Mouse (Mus musculus) lung, postnatal 0 days (tissue): Measurements from ENCODE around the gene Olfr611. TPM values are rescaled to one million over a fixed set of nuclear protein-coding genes. Genes with fewer than 3 reads are reported as not detected.
"Not testable (repeated sequence)": the region's sequence is repeated elsewhere in the genome, so short reads cannot be mapped to it uniquely, and the experiment has no call there.

Source experiments
- ATAC-seq: fragments of 200-750 bp; cut with Nextera tagmentation; 2 replicates; pipeline ENCODE4 v1.8.0; 2017; ENCODE audit warnings: moderate library complexity
- DNase-seq: peaks from one replicate; pipeline ENCODE4 v3.0.0-alpha.2; 2016; ENCODE audit warnings: low spot score
- H3K27ac ChIP-seq: fragments of 300-500 bp; sonication (generic); 2 replicates; pipeline ENCODE4 v1.5.1; 2014; ENCODE audit warnings: antibody characterized with exemption, mild to moderate bottlenecking, low read length, mixed read lengths
- H3K27me3 ChIP-seq: fragments of 300-500 bp; sonication (generic); replicated peaks from 2 replicates; pipeline ENCODE4 v1.6.1; 2014; ENCODE audit warnings: low read length, mixed read lengths; ENCODE audit not compliant: insufficient read depth
- H3K36me3 ChIP-seq: fragments of 300-500 bp; sonication (generic); 2 replicates; pipeline ENCODE4 v1.6.1; 2014; ENCODE audit warnings: low read length, mixed read lengths; ENCODE audit not compliant: insufficient read depth
- H3K4me1 ChIP-seq: fragments of 300-500 bp; sonication (generic); 2 replicates; pipeline ENCODE4 v1.6.1; 2014; ENCODE audit warnings: antibody characterized with exemption, low read depth, low read length, mixed read lengths; ENCODE audit not compliant: insufficient read depth
- H3K4me2 ChIP-seq: fragments of 300-500 bp; sonication (generic); replicated peaks from 2 replicates; pipeline ENCODE4 v1.6.1; 2014; ENCODE audit warnings: low read depth, mild to moderate bottlenecking, low read length, moderate library complexity, mixed read lengths
- H3K4me3 ChIP-seq: fragments of 300-500 bp; sonication (generic); 2 replicates; pipeline ENCODE4 v1.5.1; 2014; ENCODE audit warnings: low read depth, low read length
- H3K9ac ChIP-seq: fragments of 300-500 bp; sonication (generic); replicated peaks from 2 replicates; pipeline ENCODE4 v1.6.1; 2014; ENCODE audit warnings: low read depth, mild to moderate bottlenecking
- H3K9me3 ChIP-seq: fragments of 300-500 bp; sonication (generic); 2 replicates; pipeline ENCODE4 v1.6.1; 2016; ENCODE audit warnings: low read length, mixed read lengths
- CTCF ChIP-seq: IDR thresholded peaks from 2 replicates; pipeline ENCODE4 v1.5.1; 2016; ENCODE audit warnings: antibody characterized with exemption, mild to moderate bottlenecking
- EP300 ChIP-seq: IDR thresholded peaks from 2 replicates; pipeline ENCODE4 v1.6.1; 2016; ENCODE audit warnings: antibody characterized with exemption, mild to moderate bottlenecking, control low read depth
- WGBS: fragments of 180-500 bp; shearing (Covaris S2); extraction: QIAGEN DNeasy Blood & Tissue Kit; methylation state at CpG from one replicate; pipeline ENCODE4 v1.1.7; 2014; 5-methylcytosine and 5-hydroxymethylcytosine counted together
- polyA plus RNA-seq: library from polyadenylated mRNA; unstranded; fragments of >200 nt; fragmentation: Nextera tagmentation; extraction: Ambion mirVana; gene quantifications from 2 replicates; pipeline ENCODE4 v1.2.1, GENCODE M21; 2015

Gene Olfr611
- not detected in 2 replicates for polyA plus RNA-seq

DNA sequence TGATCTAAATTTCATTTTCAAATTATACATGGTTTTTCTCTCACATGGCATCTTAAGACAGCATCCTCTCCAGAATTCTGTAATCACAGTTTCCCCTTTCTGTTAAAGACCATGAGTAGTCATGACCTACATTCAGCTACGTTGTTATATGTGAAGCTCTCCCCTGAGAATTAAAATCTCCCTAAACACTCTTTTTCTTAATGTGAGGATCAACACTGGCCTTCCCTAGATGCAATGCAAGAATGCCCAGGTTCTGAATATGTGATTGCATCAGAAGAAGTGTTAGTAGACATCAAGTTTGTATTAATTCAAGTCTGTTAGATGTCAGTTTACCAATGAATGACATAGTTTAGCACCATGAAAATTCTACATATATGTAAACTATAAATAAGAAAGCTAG, at the start of gene Olfr611:
Olfr611 (minus strand) TSS at position 101 of the 400 bp plus-strand sequence.
- not testable (repeated sequence) for H3K9me3 ChIP-seq, ATAC-seq, H3K9ac ChIP-seq, H3K4me2 ChIP-seq, H3K27me3 ChIP-seq, H3K36me3 ChIP-seq, H3K4me3 ChIP-seq, DNase-seq, H3K27ac ChIP-seq, H3K4me1 ChIP-seq
- 45% methylated on average over 1 of the region's 1 CpGs for whole genome bisulfite sequencing

GRCm38 (mm10) chr7:103569043-103569442, 48.4 kb upstream of the Olfr611 start, which contains the start of gene Olfr616:
Gene Olfr616 (minus strand): TSS chr7:103569143.
- 79% methylated on average over 3 of the region's 3 CpGs for WGBS
- Histone ChIP-seq H3K27me3 (no peaks in the 10 kb centered on the region), H3K4me1 (no peaks in the 10 kb centered on the region), H3K4me3 (no peak within 1 kb of the TSS), H3K9me3 (no peaks in the 10 kb centered on the region), H3K9ac (no peak within 1 kb of the TSS), H3K27ac (no peak within 1 kb of the TSS), H3K36me3 (no peaks in the 10 kb centered on the region), H3K4me2 (no peak within 1 kb of the TSS)
- TF ChIP-seq EP300 = no peak
- no peak for TF ChIP-seq CTCF
- DNase-seq (no peak), ATAC-seq (no peak)

GRCm38 (mm10) chr7:103555779-103556178, 35.1 kb upstream of the Olfr611 start, which contains the start of gene Olfr615:
Gene Olfr615 (plus strand): TSS chr7:103556079.
- no peak for DNase-seq
- Histone ChIP-seq H3K9ac (no peak within 1 kb of the TSS), H3K27me3 (no peaks in the 10 kb centered on the region), H3K27ac (no peak within 1 kb of the TSS), H3K4me1 (no peaks in the 10 kb centered on the region), H3K4me3 (no peak within 1 kb of the TSS), H3K4me2 (no peak within 1 kb of the TSS), H3K36me3 (no peaks in the 10 kb centered on the region), H3K9me3 (no peaks in the 10 kb centered on the region)
- 80% methylated on average over 2 of the region's 2 CpGs for WGBS
- TF ChIP-seq EP300 = no peak
- no peak for TF ChIP-seq CTCF
- no peak for ATAC-seq

DNA sequence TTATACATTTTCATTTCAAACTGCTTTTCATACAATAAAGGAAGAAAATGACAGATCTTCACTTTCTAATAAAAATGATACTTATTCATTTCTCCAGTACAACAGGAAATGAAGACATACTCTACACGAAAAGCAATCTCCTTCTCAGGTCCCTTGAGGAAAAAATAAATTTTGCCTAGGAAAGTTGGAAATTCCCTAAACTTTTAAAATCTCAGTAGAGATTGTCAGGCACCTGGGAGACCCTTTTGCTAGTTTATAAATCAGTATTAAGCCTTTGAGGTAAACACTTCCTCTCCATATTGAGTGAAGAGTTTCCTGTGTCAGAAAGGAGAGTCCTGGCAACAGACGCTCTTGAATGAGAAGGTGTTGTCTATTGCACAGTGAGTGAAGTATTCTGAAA, 27.1 kb upstream of the Olfr611 start, which contains the start of gene Olfr613:
Olfr613 (plus strand) TSS at position 301 of the 400 bp plus-strand sequence.
- 50% methylated on average over 2 of the region's 2 CpGs for WGBS

GRCm38 (mm10) chr7:103542617-103543016, 22.0 kb upstream of the Olfr611 start, which contains the start of gene Olfr612:
Gene Olfr612 (minus strand): TSS chr7:103542717.
- not testable (repeated sequence) for H3K4me2 ChIP-seq

More for the DNA sequence above, 27.1 kb upstream of the Olfr611 start, which contains the start of gene Olfr613:
- Histone ChIP-seq H3K9me3 (no peaks in the 10 kb centered on the region), H3K4me2 (no peak within 1 kb of the TSS), H3K36me3 (no peaks in the 10 kb centered on the region), H3K27ac (no peak within 1 kb of the TSS), H3K4me3 (no peak within 1 kb of the TSS), H3K9ac (no peak within 1 kb of the TSS), H3K27me3 (no peaks in the 10 kb centered on the region), H3K4me1 (no peaks in the 10 kb centered on the region)
- no peak for DNase-seq
- TF ChIP-seq CTCF = no peak
- no peak for TF ChIP-seq EP300
- no peak for ATAC-seq

DNA sequence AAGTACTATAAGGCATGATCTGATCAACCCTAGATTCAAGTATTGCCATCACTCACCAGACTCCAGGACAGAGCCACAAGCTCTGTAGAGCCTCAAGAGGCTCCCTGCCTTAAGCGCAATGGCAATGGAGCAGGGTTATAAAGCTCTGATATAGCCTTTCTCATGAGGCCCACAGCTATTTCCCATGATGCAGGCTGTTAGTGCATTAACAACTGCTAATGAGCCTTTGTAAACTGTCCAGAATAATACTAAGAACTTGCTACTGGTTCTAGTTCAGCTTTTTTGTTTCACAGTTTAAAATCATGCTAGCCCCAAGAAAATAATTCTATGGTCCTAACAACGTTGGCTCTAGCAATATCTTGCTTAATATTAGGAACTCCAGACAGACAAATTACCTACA, 8.6 kb downstream of the Olfr611 start, which contains the start of gene Olfr610:
Olfr610 (minus strand) TSS at position 101 of the 400 bp plus-strand sequence.
- TF ChIP-seq CTCF (no peak), EP300 (no peak)
- no peak for ATAC-seq
- Histone ChIP-seq H3K36me3 (no peaks in the 10 kb centered on the region), H3K4me3 (no peak within 1 kb of the TSS), H3K27ac (no peak within 1 kb of the TSS), H3K9me3 (no peaks in the 10 kb centered on the region), H3K4me2 (no peak within 1 kb of the TSS), H3K27me3 (no peaks in the 10 kb centered on the region), H3K4me1 (no peaks in the 10 kb centered on the region), H3K9ac (no peak within 1 kb of the TSS)
- DNase-seq = no peak
- WGBS = 83% methylated on average over 2 of the region's 2 CpGs

More at GRCm38 (mm10) chr7:103542617-103543016, 22.0 kb upstream of the Olfr611 start, which contains the start of gene Olfr612:
- H3K9ac ChIP-seq, DNase-seq, ATAC-seq, H3K36me3 ChIP-seq, H3K27ac ChIP-seq, H3K4me1 ChIP-seq, H3K27me3 ChIP-seq, H3K9me3 ChIP-seq, H3K4me3 ChIP-seq: not testable (repeated sequence)
- WGBS = 68% methylated on average over 2 of the region's 2 CpGs
